Mouse (Mus musculus): ENCODE measurements around the gene Npm1.

The Npm1 gene

GRCm38 (mm10) chr11:33162998-33163506, at the start of gene Npm1:
Gene Npm1, minus strand, starts transcription at chr11:33163206.
- peak; percentile 99 to 100 for DNase-seq (ENCODE audit: low spot score in 2 of 2)

GRCm38 (mm10) chr11:33207411-33207810, 44.4 kb upstream of the Npm1 start:
- no peak for DNase-seq (ENCODE audit: low spot score in 2 of 2)

GRCm38 (mm10) chr11:33204966-33205365, 42.0 kb upstream of the Npm1 start:
- DNase-seq (ENCODE audit: low spot score in 2 of 2), result no peak

GRCm38 (mm10) chr11:33204329-33204705, 41.3 kb upstream of the Npm1 start:
- DNase-seq (ENCODE audit: low spot score in 2 of 2), result no peak

GRCm38 (mm10) chr11:33203383-33204328, 40.6 kb upstream of the Npm1 start, which contains the start of gene Tlx3:
Gene Tlx3, minus strand, starts transcription at chr11:33203589.
- peak in 1 of 2 experiments; percentile 23 for DNase-seq (ENCODE audit: low spot score in 2 of 2)

GRCm38 (mm10) chr11:33202972-33203371, 40.0 kb upstream of the Npm1 start:
- no peak for DNase-seq (ENCODE audit: low spot score in 2 of 2)

- DNase-seq (ENCODE audit: low spot score in 2 of 2), result no peak
Observed at GRCm38 (mm10) chr11:33202296-33202695, 39.3 kb upstream of the Npm1 start.

GRCm38 (mm10) chr11:33201626-33202010, 38.6 kb upstream of the Npm1 start:
- DNase-seq (ENCODE audit: low spot score in 2 of 2), result no peak

- DNase-seq (ENCODE audit: low spot score in 2 of 2), result no peak
Observed at GRCm38 (mm10) chr11:33200764-33201625, 38.0 kb upstream of the Npm1 start.

GRCm38 (mm10) chr11:33199906-33200763, 37.1 kb upstream of the Npm1 start:
- DNase-seq (ENCODE audit: low spot score in 2 of 2), result no peak

- DNase-seq (ENCODE audit: low spot score in 2 of 2), result no peak
Observed at GRCm38 (mm10) chr11:33199117-33199514, 36.1 kb upstream of the Npm1 start.

- DNase-seq (ENCODE audit: low spot score in 2 of 2), result no peak
Observed at GRCm38 (mm10) chr11:33198351-33199116, 35.5 kb upstream of the Npm1 start.

- no peak for DNase-seq (ENCODE audit: low spot score in 2 of 2)
Observed at GRCm38 (mm10) chr11:33197673-33198072, 34.7 kb upstream of the Npm1 start.

- no peak for DNase-seq (ENCODE audit: low spot score in 2 of 2)
Observed at GRCm38 (mm10) chr11:33197133-33197514, 34.1 kb upstream of the Npm1 start.

- no peak for DNase-seq (ENCODE audit: low spot score in 2 of 2)
Observed at GRCm38 (mm10) chr11:33196447-33197132, 33.6 kb upstream of the Npm1 start.

GRCm38 (mm10) chr11:33195531-33196446, 32.8 kb upstream of the Npm1 start:
- DNase-seq (ENCODE audit: low spot score in 2 of 2), result no peak

GRCm38 (mm10) chr11:33195061-33195460, 32.1 kb upstream of the Npm1 start:
- no peak for DNase-seq (ENCODE audit: low spot score in 2 of 2)

- DNase-seq (ENCODE audit: low spot score in 2 of 2), result no peak
Observed at GRCm38 (mm10) chr11:33193695-33194094, 30.7 kb upstream of the Npm1 start.

GRCm38 (mm10) chr11:33181804-33182203, 18.8 kb upstream of the Npm1 start:
- DNase-seq (ENCODE audit: low spot score in 2 of 2), result no peak
